Mouse (Mus musculus) yolk sac, embryonic 10.5 days (tissue): ENCODE results near the gene Gadl1.

Source experiments
- DNase-seq: peaks from one replicate; pipeline ENCODE4 v3.0.0-alpha.2; 2017; ENCODE audit warnings: low spot score

The Gadl1 gene

GRCm38 (mm10) chr9:115909155-115909554, at the start of gene Gadl1:
Gene Gadl1, plus strand, starts transcription at chr9:115909455.
- no peak for DNase-seq

GRCm38 (mm10) chr9:115862802-115863201, 46.5 kb upstream of the Gadl1 start:
- DNase-seq, result no peak

GRCm38 (mm10) chr9:115863326-115863725, 45.9 kb upstream of the Gadl1 start:
- no peak for DNase-seq

GRCm38 (mm10) chr9:115867277-115867676, 42.0 kb upstream of the Gadl1 start:
- no peak for DNase-seq

GRCm38 (mm10) chr9:115870168-115870567, 39.1 kb upstream of the Gadl1 start:
- no peak for DNase-seq

- DNase-seq, result no peak
Observed at GRCm38 (mm10) chr9:115870640-115871039, 38.6 kb upstream of the Gadl1 start.

GRCm38 (mm10) chr9:115880500-115880899, 28.8 kb upstream of the Gadl1 start:
- DNase-seq, result no peak

GRCm38 (mm10) chr9:115881137-115881536, 28.1 kb upstream of the Gadl1 start:
- no peak for DNase-seq

- DNase-seq, result no peak
Observed at GRCm38 (mm10) chr9:115882627-115883200, 26.5 kb upstream of the Gadl1 start.

GRCm38 (mm10) chr9:115883413-115883812, 25.8 kb upstream of the Gadl1 start:
- DNase-seq, result no peak

GRCm38 (mm10) chr9:115887571-115887970, 21.7 kb upstream of the Gadl1 start:
- DNase-seq, result no peak

GRCm38 (mm10) chr9:115893131-115893530, 16.1 kb upstream of the Gadl1 start:
- no peak for DNase-seq

- no peak for DNase-seq
Observed at GRCm38 (mm10) chr9:115893947-115894346, 15.3 kb upstream of the Gadl1 start.

GRCm38 (mm10) chr9:115908325-115908724, 930 bp upstream of the Gadl1 start:
- DNase-seq, result no peak

- no peak for DNase-seq
Observed at GRCm38 (mm10) chr9:115914006-115914405, 4.8 kb downstream of the Gadl1 start.

- no peak for DNase-seq
Observed at GRCm38 (mm10) chr9:115915586-115916270, 6.5 kb downstream of the Gadl1 start.

GRCm38 (mm10) chr9:115919736-115920135, 10.5 kb downstream of the Gadl1 start:
- DNase-seq, result no peak

GRCm38 (mm10) chr9:115922662-115923061, 13.4 kb downstream of the Gadl1 start:
- no peak for DNase-seq

- DNase-seq, result no peak
Observed at GRCm38 (mm10) chr9:115924094-115924493, 14.8 kb downstream of the Gadl1 start.

GRCm38 (mm10) chr9:115931803-115932202, 22.5 kb downstream of the Gadl1 start:
- DNase-seq, result no peak

GRCm38 (mm10) chr9:115932741-115933140, 23.5 kb downstream of the Gadl1 start:
- DNase-seq, result no peak

- DNase-seq, result no peak
Observed at GRCm38 (mm10) chr9:115933243-115933964, 24.1 kb downstream of the Gadl1 start.

- no peak for DNase-seq
Observed at GRCm38 (mm10) chr9:115934288-115934687, 25.0 kb downstream of the Gadl1 start.
